Mouse (Mus musculus) cerebellum, adult 2 months (tissue): ENCODE results near the gene Lmf1.

Experiments
- CTCF ChIP-seq: fragments of 200-500 bp; IDR thresholded peaks from 2 replicates; pipeline ENCODE4 v1.5.1; 2011; ENCODE audit warnings: low read depth, mild to moderate bottlenecking, control low read depth, low read length, moderate library complexity, borderline replicate concordance; ENCODE audit not compliant: insufficient read depth
- POLR2A ChIP-seq: fragments of 200-500 bp; IDR thresholded peaks from 2 replicates; pipeline ENCODE4 v1.6.1; 2011; ENCODE audit warnings: low read length, control low read depth, borderline replicate concordance; ENCODE audit not compliant: insufficient read depth

- no peak for TF ChIP-seq CTCF
- TF ChIP-seq POLR2A: no peak
Observed at GRCm38 (mm10) chr17:25652272-25652671, 73.4 kb downstream of the Lmf1 start.
